Mouse (Mus musculus) c-Kit-positive CD71-positive TER-119-positive erythroid progenitor cells, embryonic 14.5 days (primary cell): ENCODE measurements around the gene Abcd4.

Source experiments
- DNase-seq: peaks from one replicate; pipeline ENCODE4 v3.0.0-alpha.2; 2013; ENCODE audit warnings: low spot score

Gene Abcd4

DNA sequence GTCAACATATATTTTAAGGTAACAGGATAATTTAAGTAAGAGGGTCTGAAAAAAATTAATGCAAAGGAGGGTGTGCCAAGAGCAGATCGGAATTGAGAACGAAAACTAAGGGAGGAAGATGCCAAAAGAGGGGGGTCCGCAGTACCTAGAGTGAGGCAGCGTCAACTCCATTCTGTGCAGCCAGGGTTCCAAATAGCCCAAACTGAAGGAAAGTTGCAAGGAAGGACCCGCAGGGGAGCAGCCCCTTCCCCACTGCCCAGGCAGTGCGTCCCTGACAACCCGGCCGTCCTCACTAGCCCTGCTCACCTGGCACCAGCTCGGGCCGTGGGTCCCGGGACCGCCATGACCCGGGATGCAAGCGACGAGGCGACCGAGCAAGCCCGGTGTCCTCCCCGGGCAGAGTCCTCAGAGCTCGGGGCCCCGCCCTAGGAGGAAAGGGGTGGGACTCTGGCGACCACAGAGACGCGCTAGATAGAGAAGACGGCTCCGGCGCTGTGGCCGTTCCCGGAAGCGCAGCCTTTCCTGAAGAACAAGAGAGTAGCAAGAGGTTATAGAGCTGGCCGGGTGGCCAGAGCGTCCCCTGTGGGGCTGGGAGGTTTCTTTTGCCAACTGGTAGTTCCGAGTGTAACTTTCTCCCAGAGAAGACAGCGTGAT lies at the start of gene Abcd4:
Abcd4 (minus strand) TSS at position 437 of the 654 bp plus-strand sequence.
- peak; percentile 87 for DNase-seq

DNA sequence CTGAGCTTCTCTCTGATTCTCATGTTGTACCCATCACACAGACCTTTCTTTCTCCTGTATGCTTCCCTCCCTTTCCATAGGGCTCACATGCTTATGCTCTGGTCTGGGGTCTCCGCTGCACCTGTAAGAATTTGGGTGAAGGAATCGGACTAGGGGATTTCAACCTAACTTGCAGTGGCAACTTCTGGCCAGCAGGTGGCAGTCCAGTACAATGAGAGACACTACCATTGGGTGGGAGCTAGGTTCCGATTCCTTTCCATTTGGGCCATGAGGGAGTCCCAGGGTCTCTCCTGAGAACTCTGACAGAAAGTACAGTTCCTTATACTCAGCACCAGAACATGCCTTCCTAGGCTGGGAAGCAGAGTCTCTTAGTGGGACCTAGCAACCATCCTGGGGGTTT lies 36.7 kb upstream of the Abcd4 start:
- peak; percentile 42 for DNase-seq

DNA sequence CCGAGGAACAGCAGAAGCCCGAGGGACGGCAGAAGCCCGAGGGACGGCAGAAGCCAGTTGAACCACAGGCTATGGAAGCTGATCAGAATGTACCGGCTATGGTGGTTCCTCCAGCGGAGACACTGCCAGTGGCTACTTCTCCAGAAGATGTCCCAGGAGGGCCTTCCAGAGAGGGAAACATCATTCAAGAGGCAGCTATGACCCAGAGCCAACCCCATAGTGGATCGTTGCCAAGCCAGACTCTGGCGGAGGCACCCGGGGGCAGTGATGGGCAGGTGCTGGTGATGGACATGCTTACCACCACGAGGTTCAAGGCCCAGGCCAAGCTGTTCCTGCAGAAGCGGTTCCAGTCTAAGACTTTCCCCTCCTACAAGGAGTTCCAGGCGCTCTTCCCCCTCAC lies 33.0 kb upstream of the Abcd4 start:
- no peak for DNase-seq

DNA sequence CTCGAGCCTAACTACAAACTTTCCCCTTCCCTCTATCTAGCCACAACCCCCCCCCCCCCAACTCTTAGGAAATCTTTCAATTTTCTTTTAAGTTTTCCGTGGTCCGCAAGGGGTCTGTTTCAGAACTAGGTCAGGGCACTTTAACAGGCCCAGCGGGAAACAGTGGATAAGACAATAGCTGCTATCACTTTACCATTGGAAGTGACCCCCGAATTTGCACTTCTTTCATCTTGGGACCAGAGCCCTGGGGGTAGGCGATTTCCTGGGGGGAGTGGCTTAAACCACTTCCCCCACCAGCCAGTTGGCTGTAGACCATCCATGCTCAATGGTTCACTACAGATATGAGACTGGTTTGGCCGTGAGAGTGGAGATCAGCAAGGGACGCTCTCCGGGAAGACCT lies 23.4 kb upstream of the Abcd4 start, which contains the start of gene Vrtn:
Vrtn (plus strand) TSS at position 366 of the 400 bp plus-strand sequence.
- DNase-seq: no peak

DNA sequence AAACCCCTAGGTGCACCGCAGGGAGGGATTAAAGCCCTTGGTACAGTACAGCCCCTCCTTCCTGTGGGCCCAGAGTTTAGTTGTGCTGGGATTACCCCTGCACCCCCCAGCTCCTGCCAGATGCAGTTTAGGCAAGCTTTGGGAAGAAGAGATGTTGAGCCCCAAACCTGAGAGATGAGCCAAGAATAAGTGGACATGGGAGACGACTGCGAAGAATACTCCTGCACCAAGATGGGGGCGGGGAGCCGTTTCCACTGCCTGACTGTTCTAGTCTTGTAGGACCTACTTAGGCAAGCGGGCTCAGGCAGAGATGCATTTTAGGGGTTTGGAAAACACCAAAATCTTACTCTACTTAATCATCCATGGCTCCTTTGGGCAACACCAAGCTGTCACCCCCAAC lies 23.0 kb upstream of the Abcd4 start:
- no peak for DNase-seq

DNA sequence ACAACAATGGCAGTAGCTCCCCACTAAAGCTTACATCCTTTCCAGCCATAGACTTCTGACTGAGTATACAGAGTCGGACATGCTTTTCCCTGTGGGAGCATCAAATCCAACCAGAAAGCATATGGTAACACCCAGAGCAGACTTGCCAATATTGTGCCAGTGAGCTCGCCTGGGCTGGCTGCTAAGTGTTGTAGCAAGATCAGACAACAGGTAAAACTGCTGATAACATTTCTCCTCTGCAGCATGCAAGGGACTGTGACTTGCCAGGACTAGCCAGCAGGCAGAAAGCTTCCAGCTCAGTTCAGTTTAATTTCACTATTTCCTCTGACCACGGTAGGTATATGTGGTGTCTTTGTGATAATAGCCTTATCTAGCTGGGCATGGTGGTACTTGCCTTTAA lies 14.7 kb upstream of the Abcd4 start:
- DNase-seq: no peak

DNA sequence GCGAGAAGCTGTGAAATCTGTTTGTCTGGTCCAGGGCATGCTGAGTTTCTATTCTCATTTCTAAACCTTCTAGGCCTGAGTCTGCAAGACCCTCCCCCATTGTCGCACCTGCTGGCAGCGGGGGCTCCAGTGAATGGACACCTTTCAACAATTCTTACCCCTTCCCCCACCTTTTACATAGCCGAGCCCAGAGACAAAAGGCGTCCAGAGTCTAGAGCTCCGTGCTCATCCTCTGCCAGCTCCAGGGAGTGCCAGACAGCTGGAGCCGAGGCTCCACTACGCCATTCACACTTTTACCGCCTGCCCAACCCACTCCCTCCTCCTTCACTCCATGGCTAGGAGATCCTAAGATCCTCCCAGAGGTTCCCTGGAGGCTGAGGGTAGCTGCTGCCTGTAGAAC lies 7.9 kb upstream of the Abcd4 start:
- no peak for DNase-seq

DNA sequence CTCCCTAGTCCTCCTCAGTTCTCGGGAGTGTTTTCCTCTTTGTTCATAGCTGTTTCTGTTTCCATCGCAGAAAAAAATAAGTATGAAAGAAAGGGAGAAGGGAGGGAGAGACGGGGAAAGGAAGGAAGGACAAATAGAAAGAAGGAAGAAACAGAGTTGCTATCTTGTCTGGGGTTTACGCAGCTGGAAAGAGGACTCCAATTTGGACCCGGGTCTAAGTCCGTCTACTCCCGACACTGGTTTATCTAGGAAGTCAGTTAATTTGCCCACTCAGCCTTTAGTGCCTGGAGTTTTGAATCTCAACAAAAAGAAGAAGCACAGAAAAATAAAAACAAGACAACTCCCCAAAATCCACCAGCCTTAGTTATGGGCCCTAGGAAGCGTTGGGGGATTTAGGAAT lies 7.4 kb upstream of the Abcd4 start:
- DNase-seq: no peak

DNA sequence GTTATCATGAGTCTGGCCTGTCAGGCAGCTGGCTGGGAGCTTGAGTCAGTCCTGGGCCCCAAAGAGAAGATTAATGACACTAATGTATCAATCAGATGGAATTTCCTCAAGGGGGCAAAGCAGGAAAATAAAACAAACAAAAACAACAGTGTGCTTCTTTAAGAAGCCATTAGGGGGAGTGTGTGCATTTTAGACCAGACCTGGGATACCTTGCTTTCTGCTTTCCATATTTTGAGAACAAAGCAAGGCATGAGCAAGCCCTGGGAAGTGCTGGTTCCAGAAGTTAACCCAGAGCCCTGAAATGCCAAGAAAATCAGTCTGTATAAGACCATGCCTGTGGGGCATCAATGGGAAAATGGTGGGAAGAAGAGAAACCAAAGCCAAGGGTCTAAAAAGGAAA lies 3.8 kb upstream of the Abcd4 start:
- no peak for DNase-seq

DNA sequence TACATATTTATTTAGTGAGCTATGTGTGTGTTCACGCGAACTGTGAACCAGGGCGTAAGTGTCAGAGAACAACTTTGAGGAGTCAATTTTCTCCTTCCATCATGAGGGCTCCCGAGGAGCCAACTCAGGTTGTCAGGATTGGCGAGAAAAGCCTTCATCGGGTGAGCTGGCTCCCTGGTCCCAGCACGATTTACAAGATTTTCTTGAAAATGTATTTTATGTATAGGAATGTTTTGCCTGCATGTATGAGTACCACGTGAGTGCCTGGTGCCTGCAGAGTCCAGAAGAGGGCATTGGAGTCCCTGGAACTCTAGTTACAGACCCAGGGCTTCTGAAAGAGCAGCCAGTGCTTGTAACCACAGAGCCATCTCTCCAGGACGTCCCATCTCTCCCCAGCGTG lies 450 bp upstream of the Abcd4 start:
- no peak for DNase-seq

DNA sequence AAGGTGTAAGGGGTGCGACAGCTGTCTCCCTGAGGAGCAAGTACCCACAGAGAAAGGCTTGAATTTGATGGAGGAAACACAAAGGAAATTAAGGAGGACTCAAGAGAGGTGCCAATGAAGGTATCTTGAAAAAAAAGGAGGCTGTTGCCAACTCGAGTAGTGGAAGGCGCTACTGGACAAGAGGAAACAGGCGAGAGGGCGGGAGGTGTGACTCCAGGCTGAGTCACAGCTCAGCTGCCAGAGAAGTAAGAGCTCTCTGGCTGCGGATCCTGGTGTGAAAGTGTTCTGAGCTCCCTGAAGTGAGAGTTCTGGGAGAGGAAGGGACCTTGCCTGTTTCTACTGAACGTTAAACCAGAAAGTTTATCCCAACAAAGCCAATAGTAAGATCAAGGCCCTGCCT lies 2.7 kb downstream of the Abcd4 start:
- DNase-seq: no peak

DNA sequence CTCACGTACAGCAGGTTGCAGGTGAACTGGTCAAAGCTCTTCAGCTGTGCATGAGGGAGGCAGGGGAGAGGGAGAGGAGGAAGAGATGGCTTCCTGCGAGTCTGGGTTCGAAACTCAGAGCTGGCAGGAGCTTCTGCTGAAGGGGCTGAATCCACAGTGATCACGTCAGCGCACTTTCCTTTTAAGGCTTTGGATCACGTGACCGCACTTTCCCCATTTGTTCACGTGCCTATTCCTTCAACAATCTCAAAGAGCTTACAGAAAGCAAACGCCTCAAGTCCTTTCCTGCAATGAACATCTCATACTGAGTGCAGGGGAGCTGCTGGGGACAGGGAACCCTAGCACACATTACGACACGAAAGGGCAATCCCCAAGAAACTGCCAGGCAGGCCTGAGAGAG lies 3.2 kb downstream of the Abcd4 start:
- no peak for DNase-seq

DNA sequence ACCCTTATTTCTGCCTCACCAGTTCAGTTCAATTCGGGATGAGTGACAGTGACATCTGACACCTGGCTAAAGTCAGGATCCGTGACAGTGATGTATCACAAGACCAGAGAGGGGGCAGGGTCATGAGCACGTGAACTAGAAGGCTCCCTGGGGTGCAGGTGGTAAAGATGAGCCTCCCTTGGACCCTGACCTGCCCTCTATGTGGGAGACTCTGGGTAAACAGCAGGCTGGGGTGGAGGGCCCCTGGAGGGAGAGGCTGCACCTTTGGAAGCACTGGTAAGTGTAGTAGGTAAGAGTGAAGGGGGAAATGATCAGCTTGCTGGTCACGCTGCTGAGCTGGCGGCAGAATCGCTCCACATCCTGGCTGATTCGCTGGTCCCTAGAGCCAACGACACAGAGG lies 4.7 kb downstream of the Abcd4 start:
- DNase-seq: no peak

DNA sequence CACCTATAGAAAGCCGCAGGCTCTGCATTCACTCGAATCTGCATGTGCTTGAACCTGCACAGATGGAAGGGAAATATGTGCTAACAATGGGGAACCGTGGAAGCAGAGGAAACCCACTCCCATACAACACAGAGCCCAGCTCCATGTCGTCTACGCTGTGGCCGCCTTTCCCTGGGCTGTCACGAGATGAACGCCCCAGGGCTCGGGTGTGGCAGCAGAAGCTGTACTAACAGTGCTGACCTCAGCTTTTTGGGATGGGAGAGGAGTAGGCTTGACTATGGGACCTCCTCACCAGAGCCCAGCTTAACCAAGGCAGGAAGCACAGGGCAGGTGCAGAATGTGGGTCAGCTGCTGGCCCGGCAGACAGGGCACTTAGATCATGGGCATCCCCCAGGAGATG lies 5.5 kb downstream of the Abcd4 start:
- DNase-seq: no peak

DNA sequence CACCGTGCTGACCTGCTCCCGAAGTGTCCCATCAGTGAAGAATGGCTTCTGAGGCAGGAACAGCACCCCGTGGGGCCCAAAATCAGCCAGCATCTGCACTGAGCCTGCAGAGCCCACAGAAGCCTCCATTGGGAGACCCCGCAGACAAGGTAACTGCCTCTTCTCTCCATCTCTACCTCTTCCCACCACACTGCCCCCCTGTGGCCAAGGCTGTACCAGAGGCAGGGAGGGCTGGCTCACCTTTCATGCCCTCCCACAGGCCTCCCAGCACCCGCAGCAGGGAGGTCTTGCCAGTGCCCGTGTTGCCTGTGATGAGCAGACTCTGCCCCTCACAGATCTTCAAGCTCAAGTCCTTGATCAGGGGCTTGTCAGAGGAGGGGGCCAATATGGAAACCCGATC lies 11.4 kb downstream of the Abcd4 start:
- DNase-seq: no peak

DNA sequence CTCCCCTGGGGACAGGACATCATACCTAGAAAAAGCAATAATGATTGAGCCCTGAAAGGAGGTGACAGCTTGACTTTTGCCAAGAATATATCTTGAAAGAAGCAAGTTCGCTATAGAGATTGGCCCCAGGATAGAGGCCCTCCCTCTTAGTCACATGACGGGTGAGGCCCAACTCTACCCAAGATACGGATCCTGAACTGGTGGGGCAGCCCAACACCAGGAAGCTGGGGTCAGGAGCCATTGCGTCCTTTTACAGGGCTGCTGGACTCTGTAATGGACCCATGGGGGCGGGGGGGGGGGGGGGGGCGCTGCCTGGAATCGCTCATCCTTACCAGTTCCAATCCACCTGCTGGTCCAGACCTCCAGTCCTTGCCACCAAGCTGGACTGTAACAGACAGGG lies 13.2 kb downstream of the Abcd4 start:
- no peak for DNase-seq

DNA sequence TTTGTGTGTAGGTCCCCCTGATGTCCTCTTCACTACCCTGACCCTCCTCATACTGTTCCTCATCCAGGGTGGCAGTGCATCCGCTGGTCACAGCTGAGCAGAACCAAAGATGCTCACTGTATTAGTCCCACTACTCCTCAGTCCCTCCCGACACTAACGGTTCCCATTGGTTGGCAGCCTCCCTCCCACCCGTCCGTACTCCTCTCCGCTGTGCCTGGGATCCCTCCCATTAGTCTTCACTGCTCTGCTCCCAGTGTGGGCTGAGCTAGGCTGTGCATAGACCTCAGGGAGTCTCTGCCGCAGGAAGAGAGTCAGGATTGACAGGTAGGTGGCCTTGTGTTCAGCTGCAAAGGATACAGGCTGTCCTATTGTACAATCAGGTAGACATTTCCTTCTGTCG lies 18.9 kb downstream of the Abcd4 start:
- no peak for DNase-seq

DNA sequence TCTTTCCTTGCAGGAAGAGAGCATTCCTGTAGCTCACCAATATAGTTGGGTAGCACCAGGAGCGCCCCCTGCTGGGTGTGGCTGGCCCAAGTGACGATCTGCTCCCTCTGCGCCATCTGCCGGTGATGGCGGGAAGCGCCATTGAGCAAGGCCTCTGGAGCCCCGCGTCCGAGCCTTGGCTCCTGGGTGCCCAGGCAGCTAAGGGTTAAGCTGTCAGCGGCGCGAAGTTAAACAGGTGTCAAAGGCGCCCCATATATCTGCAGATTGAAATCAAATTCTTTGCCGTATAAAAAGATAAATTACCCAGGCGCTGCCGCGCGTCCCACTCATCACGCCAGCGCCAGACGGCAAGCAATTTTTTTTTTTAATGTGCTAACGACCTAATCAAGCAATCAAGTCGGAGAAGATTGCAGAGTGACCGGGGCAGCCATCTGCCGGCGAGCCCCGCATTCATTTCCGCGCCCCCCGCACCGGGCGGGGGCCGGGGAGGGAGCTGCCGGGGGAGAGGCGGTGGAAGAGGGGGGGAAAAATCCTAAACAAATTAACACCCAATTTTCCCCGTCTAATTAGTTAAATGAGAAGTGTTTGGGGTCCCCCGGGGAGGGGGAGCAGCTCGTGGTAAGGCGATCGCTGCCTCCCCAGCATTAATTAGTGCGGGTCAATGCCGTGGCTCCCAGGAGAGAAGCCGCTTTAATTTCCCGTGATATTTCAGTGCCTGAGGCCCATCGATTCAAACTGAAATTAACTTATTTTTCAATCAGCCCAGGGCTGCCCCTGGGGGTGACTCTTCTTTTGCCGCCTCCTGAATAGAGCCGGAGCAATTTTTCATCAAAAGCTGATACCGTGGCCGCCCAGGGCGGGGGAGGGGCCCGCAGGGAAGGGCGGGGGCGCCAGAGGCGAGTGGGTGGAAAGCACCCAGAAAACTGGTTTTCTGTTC lies 27.1 kb downstream of the Abcd4 start:
- DNase-seq: peak; percentile 84

DNA sequence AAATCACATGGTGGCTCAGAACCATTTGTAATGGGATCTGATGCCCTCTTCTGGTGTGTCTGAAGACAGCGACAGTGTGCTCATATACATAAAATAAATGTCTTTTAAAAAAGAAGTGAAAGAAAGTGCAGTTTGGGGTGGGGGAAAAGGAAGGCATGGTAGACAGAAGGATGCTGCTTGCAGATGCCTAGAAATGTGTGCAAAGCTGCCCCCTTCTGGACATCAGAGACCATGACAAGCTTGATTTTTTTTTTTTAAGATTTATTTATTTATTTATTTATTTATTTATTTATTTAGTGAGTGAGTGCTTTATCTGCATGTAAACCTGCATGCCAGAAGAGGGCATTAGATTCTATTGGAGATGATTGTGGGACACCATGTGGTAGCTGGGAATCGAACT lies 35.9 kb downstream of the Abcd4 start:
- DNase-seq: no peak

DNA sequence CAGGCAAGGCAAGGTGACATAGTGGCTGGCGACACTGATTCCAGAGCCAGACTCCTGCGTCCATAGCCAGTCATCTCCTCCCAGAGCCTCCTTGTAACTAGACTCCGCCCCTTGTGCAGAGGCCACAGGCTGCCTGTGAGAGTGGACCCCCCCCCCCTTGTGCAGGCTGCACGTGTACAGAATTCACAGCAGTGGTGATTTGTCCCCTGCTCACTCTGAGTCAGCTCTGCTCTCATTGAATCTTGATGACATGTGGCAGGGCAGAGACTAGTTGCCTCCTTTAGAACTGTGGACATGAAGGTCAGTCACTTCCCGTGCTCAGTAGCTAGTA lies 38.8 kb downstream of the Abcd4 start:
- DNase-seq: no peak

DNA sequence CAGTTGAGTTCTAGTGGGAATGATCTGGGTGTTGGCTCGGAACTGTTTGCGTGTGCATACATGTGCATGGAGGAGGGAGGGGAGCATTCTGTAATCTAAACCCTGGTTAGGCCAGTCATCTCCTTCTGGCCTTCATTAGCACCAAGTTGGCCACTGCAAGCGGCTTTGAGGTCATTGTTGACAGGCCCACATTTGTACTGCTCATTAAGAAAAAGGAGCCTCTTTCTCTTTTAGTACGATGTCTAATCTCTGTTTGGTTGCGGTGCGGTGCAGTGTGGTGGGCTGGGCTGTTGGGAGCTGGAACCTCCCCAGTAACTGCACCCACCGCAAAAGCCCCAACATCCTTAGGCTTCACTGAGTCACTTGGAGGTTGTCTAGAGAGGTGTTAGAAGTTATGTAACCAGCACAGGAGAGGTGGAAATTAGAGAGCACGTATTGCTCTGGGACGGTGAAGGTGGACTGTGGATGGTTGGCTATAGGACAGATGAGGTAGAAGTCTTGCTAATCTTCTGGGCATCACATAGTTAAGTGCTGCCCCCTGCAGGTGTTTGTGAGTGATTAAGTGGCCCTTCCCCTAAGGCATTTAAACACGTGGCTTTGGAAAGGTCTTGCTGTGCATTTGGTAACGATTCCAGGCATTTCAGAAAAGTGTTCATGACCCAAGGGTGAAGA lies 39.3 kb downstream of the Abcd4 start:
- DNase-seq: no peak

DNA sequence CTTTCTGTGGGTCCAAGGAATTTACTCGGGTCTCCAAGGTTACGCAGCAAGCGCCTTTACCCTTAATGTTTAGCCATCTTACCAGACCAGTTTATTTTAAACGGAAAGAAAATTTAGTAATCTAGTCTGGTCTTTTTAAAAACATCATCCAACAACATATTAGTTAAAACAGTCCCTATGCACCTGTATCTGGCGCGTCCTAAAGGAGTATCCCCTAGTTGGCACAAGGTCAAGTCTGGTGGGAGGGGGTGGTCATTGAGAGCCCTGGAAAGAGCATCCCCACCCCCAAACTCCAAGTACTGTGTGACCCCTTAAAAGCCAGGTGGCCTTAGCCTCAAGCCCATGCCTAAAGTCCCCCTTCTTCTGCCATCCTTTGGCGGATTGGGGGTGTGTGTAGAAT lies 44.1 kb downstream of the Abcd4 start:
- no peak for DNase-seq

DNA sequence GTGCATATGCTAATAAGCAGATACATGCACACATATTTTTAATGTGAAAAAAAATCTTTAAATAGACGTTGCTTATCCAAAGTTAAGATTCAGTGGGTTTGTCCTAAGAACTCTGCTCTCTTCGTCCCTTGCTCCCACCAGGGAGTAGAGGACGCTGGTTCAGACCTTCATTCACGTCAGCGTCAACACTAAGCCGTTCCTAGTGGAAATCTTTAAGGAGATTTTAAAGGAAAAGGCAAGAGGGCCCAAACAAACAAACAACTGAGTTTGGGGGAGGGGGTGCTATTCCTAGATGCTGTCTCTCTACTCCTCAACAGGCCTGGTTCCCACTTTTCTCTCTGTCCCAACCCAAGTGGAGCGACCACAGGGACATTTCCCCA lies 44.9 kb downstream of the Abcd4 start:
- DNase-seq: no peak
